Mouse (Mus musculus) mature B cell (primary cell): ENCODE results near the gene Adamts13.

ENCODE experiments used
- in situ Hi-C: fragments of 300-500 bp; cut with MboI; formaldehyde crosslinking; loops from 2 replicates; pipeline ENCODE4 v1.14.3; 2019

The Adamts13 gene

DNA sequence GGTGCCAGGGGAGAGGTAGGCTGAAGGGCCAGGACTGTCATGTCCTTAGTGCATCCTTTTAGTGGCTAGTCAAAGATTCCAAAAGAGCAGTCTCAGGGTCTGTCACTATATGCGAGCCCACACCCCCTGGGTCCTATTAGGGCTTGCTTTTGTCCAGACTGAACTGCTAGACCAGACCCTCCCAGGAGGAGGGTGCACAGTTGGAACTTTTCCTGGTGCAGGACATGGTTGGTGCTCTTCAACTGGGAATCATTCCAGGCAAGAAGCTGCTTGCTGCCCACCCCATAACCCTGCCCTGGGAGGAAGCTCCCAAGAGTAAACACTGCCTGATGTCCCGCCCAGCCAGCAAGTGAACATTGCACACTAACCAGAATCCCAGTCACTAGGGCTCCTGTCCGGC lies at the start of gene Adamts13:
TSS of gene Adamts13 (plus strand) at position 301 of the 400 bp plus-strand sequence.
- in situ Hi-C loops, result no loop called here

GRCm38 (mm10) chr2:26927745-26928476 lies 45.3 kb upstream of the Adamts13 start:
- in situ Hi-C loops, result no loop called here

DNA sequence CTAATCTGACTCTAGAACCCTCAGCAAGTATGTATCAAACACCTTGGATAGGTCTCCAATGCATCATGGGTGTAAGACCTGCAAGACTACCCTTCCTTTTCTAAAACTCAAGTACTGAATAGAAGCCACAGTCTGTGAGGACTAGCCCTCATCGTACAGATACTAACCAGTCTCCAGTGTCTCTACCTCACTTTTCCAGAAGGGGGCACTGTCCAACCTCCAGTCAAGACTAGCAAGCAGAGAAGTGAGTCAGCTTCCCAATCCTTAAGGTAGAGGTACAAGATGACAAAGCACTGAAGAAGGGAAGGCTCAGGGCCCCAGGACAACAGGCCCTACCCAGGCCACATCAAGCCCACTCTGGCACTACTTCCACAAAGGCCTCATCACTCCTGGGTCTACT lies 42.8 kb upstream of the Adamts13 start:
- in situ Hi-C loops, result loop anchor here (10.0 kb wide), 1 partner anchor 104 kb away; no protein-coding TSS in a partner anchor

GRCm38 (mm10) chr2:26932473-26933303 lies 40.5 kb upstream of the Adamts13 start:
- in situ Hi-C loops, result loop anchor here (10.0 kb wide), 1 partner anchor 102 kb away; no protein-coding TSS in a partner anchor

DNA sequence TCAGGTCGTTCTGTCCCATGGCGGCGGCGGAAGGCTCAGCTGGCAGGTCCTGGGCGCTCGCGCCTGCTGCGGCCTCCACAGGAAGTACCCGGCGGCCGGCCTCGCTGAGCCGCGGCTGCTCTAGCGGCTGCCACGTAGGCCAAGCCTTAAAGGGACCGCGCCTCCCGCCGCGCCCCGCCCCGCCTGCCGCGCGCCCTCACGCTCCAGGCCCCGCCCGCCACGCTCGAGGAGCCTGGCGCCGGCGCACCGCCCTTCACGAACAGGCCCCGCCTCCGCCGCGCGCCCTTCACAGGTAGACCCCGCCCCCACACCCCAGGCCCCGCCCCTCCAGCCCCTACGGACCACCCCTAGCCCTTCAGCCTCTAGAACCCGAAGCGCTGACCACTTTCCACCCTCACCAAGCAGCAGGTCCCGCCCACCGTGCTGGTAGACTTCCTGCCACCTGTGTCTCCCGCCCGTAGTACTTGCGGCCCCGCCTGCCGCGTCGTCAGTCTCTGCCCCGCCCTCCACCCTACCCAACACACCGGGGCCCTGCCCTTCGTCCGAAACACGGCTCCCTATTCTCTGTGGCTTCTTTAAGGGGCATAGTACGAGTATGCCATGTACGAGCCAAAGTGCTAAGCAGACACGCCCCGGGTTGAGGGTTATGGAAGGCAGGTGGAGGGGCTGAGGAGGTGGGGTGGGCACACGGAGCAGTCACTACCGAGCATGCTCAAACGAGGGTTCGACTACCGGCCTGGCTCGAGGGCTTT lies 39.7 kb upstream of the Adamts13 start, which contains the start of the genes Surf4 and Stkld1:
TSS of gene Surf4 (minus strand) at position 625 of the 752 bp plus-strand sequence.
TSS of gene Stkld1 (plus strand) at position 744 of the 752 bp plus-strand sequence.
- in situ Hi-C loops, result loop anchor here (10.0 kb wide), 1 partner anchor 101 kb away; no protein-coding TSS in a partner anchor

DNA sequence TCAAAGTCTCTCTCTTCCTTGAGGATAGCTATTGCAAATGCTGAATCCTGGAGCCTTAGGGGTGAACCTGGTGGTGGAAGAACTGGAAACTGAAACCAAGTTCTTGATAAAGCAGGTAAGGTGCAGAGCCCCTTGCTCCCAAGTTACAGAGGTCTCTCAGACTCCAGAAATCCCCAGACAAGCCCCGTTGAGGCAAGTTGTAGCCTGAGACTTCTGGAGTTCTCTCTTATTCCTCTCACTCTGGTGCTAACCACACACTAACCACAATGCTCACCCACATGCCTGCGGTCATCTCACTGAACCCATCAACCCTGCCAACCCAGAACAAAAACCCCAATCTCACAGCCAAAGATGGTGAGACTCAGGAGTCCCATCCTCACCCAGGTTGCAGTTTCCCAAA lies 37.9 kb upstream of the Adamts13 start:
- in situ Hi-C loops, result loop anchor here (10.0 kb wide), 1 partner anchor 100 kb away; no protein-coding TSS in a partner anchor

DNA sequence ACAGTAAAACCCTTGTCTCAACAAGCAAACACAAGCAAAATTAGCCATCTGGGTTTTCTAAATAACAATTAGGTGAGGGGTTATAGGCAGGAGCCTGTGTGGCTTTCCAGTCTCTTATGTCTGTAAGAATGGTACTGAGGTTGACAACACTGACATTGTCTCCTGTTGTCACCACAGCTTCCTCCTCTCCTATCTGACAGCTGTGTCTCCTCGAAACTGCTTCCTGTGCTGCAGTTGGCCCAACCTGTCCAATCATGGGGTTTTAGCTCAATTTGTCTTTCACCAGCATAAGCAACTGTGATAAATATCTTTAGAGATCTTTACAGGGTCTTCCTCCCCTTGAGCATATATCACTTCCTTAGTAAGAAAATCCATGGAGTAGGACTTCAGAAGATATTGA lies 36.8 kb upstream of the Adamts13 start:
- in situ Hi-C loops, result loop anchor here (10.0 kb wide), 1 partner anchor 98 kb away; no protein-coding TSS in a partner anchor

- in situ Hi-C loops, result no loop called here
These were observed 31.7 kb upstream of the Adamts13 start for GRCm38 (mm10) chr2:26941539-26941938.

DNA sequence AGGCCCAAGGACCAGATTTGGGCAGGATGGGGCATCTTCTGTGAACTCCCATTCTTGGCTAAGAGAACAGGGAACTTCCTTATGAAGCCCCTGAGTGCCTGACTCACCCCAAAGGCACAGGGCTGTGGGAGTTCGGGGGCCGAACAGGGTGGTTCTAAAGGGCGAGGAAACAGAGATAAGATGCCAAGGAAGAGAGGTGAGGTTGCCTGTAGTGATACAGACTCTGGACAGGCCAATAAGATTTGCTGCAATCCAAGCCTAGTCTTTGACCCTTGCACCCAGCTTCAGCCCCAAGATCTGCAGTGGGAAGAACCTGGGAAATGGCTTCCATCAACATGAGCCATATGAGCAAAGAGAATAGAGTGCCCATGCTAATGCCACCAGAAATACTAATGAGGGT lies 30.0 kb upstream of the Adamts13 start:
- in situ Hi-C loops, result no loop called here

DNA sequence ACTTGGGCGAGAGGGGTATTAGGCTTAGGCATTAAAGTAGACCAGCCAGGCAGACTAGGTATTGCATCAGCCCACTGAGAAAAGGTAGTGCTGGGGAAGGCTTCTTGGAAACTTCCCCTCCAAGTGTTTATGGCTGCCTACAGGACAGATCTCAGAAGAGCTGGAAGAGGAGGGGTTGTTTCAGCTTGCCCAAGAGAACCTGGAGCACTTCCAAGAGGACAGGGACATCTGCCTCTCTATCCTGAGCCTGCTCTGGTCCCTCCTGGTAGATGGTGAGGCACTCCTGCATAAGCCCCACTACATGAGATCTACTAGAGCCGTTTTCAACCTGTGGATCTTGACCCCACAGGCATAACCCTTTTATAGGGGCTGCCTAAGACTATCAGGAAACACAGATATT lies 22.8 kb upstream of the Adamts13 start:
- in situ Hi-C loops, result no loop called here

- in situ Hi-C loops, result no loop called here
These were observed 21.8 kb upstream of the Adamts13 start for GRCm38 (mm10) chr2:26951346-26951905.

DNA sequence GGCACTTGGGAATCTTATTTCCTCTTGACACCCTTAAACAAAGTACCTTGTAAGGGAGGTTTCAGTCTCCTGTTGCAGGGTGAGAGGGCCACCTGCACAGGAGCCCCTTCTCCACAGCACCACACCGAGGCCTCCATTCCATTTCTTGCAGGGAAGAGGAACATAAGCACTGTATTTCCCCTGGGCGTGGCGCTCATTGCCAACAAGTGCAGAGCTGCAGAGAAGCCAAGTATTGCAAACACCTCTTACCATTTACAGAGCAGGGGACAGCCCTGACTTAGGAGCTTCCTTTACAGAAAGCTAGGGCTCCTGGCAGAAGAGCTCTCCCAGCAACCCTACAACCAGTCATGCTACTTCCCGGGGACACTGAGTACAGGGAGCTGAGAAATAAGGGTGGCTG lies 21.0 kb upstream of the Adamts13 start:
- in situ Hi-C loops, result no loop called here

- in situ Hi-C loops, result no loop called here
These were observed 20.4 kb upstream of the Adamts13 start for GRCm38 (mm10) chr2:26952866-26953265.

DNA sequence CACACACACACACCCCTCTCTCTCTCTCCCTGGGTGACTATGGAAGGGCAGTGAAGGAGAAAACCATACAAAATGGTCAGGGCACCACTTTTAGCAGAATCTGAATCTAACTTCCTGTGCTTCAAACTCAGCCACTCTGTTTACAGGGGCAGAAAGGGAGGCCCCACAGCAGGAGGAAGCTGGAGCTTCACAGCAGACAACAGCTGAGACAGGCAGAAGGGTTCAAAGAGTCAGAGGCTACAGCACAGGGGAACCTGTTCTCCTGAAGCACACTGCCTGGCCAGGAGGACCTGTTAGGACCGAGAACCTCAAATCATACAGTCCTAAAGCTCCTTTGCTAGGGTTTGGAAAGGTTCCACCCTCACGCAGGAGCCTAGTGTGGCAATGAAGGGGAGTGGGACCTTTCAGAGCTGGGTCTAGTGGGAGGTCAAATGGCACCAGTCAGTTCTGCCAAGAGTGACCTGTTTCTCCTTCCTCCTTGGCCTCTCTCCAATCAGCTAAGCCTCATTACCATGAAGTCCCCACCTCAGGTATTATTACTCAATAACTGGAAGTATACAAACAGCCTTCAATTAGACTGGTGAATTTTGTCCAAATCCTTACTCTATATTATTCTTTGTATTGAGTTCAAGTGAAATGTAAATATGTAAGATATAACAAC lies 18.4 kb upstream of the Adamts13 start:
- in situ Hi-C loops, result no loop called here

- in situ Hi-C loops, result no loop called here
These were observed 16.3 kb upstream of the Adamts13 start for GRCm38 (mm10) chr2:26956811-26957487.

GRCm38 (mm10) chr2:26957488-26957859 lies 15.7 kb upstream of the Adamts13 start:
- in situ Hi-C loops, result no loop called here

DNA sequence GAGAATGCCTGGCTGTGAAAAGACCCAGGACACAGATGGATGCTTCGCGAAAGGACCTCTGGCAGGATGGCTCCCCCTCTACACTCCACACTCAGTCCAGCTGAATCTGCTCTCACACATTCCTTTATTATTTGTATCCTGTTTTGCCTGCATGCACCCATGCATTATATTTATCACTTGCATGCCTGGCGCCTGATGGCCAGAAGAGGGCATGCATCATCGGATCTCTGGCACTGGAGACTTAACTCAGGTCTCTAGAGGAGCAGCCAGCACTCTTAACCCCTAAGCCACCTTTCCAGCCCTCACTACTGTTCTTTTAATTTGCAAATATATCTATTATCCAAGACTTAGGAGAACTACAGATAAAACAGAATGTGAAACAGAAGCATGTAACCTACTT lies 12.5 kb upstream of the Adamts13 start:
- in situ Hi-C loops, result no loop called here

- in situ Hi-C loops, result no loop called here
These were observed 9.1 kb upstream of the Adamts13 start, which contains the start of gene Rexo4 for GRCm38 (mm10) chr2:26963923-26964723. Gene Rexo4 (minus strand): TSS chr2:26964386.

DNA sequence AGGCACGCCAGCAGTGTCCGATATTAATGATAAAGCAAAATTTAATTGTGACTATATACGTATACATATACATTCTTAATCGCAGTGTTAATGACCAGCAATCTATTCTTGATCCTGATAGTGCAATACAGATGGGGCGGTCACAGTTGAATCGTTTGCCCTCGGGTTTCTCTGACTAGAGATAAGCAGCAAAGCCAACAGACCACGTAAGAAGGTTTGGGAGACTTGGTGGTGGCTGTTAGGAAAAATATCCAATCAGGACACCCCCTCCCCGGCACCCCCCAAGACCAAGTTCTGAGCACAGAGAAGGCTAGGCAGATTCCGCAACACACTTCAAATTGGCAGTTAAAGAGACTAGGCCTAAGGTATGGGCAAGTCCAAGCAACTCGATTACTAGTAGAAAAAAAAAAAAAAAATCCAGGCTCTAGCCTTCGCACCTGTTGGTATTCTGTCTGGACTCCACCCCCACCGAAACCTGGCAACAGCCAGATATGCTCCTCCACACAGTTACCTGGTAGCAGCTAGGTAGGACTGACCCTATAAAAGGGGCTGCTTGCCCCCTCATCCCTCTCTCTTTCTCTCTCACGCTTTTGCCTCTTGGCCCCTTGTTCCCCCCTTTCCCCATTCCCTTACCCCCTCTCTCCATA lies 8.4 kb upstream of the Adamts13 start:
- in situ Hi-C loops, result no loop called here
